Mouse (Mus musculus) right cerebral cortex, adult 18-20 months (tissue): Measurements from ENCODE around the gene Stoml1.

ENCODE experiments used
- DNase-seq: peaks from one replicate; pipeline ENCODE4 v3.0.0; 2022; ENCODE audit warnings: mixed read lengths

Stoml1 gene

GRCm38 (mm10) chr9:58308395-58308794 lies 55.4 kb downstream of the Stoml1 start:
- DNase-seq: peak; percentile 46

- DNase-seq: no peak
Observed at GRCm38 (mm10) chr9:58310043-58310660, 57.2 kb downstream of the Stoml1 start.

GRCm38 (mm10) chr9:58311191-58311910 lies 58.4 kb downstream of the Stoml1 start:
- no peak for DNase-seq
